Mouse (Mus musculus): Measurements from ENCODE around the gene Zmpste24. TPM values are rescaled to one million over a fixed set of nuclear protein-coding genes. Genes with fewer than 3 reads are reported as not detected.

Gene Zmpste24
- total RNA-seq (2014; fragmentation: Nextera tagmentation) (71.8 and 83.9 TPM in 2 replicates), total RNA-seq (2017) (50.5 and 58.2 TPM in 2 replicates), polyA plus RNA-seq (2012) (3.4 and 4.4 TPM in 2 replicates)

GRCm38 (mm10) chr4:121097650-121098378 lies at the start of gene Zmpste24:
TSS of gene Zmpste24 (minus strand) at chr4:121098241.
- peak; percentile 59 for DNase-seq (ENCODE audit: low spot score)
- H3K27me3 ChIP-seq (ENCODE audit: insufficient read depth, low read length) = no peaks in the 10 kb centered on the region
- H3K4me3 ChIP-seq (ENCODE audit: low read depth, low read length) = peak within 1 kb of the TSS; percentile 79
- peaks cover 28% of the 10 kb centered on the region for H3K36me3 ChIP-seq (replicated peaks)
- peaks cover 16% of the 10 kb centered on the region for H3K4me1 ChIP-seq (ENCODE audit: insufficient read depth, low read depth, low read length)
- H3K9me3 ChIP-seq (replicated peaks) = no peaks in the 10 kb centered on the region
- TF ChIP-seq POLR2AphosphoS5 (IDR thresholded peaks at IDR 0.05; ENCODE audit: insufficient replicate concordance, low read depth, low read length) = no peak
- TF ChIP-seq TAL1 (conservative IDR thresholded peaks at IDR 0.05; ENCODE audit: low read depth, low read length) = no peak
- no peak for TF ChIP-seq GATA1 (IDR thresholded peaks at IDR 0.05; ENCODE audit: borderline replicate concordance, low read length)
- no peak for TF ChIP-seq GATA2 (IDR thresholded peaks at IDR 0.05; ENCODE audit: borderline replicate concordance, low read depth, low read length)
- peak; percentile 84 for ATAC-seq (ENCODE audit: extremely low read depth, insufficient number of reproducible peaks, low FRiP score, poor library complexity, severe bottlenecking)

- TF ChIP-seq CTCF (IDR thresholded peaks at IDR 0.05; ENCODE audit: low read depth, low read length) (no peak), POLR2AphosphoS5 (IDR thresholded peaks at IDR 0.05; ENCODE audit: insufficient replicate concordance, low read depth, low read length) (no peak), TAL1 (conservative IDR thresholded peaks at IDR 0.05; ENCODE audit: low read depth, low read length) (no peak), GATA1 (IDR thresholded peaks at IDR 0.05; ENCODE audit: borderline replicate concordance, low read length) (no peak), GATA2 (IDR thresholded peaks at IDR 0.05; ENCODE audit: borderline replicate concordance, low read depth, low read length) (no peak)
- ATAC-seq (ENCODE audit: extremely low read depth, insufficient number of reproducible peaks, low FRiP score, poor library complexity, severe bottlenecking) = no peak
- no peaks in the 10 kb centered on the region for H3K4me1 ChIP-seq (ENCODE audit: insufficient read depth, low read depth, low read length)
- DNase-seq (ENCODE audit: low spot score) = no peak
- H3K36me3 ChIP-seq (replicated peaks) = no peaks in the 10 kb centered on the region
- H3K4me3 ChIP-seq (ENCODE audit: low read depth, low read length) = no peak within 1 kb of the TSS
- no peaks in the 10 kb centered on the region for H3K9me3 ChIP-seq (replicated peaks)
- peaks cover 5% of the 10 kb centered on the region; the same call in 1 of the 2 replicates for H3K27me3 ChIP-seq (ENCODE audit: insufficient read depth, low read length)
Observed at GRCm38 (mm10) chr4:121109126-121109525, 11.1 kb upstream of the Zmpste24 start, which contains the start of gene Tmco2. TSS of gene Tmco2 (minus strand) at chr4:121109226.

GRCm38 (mm10) chr4:121103304-121103703 lies 5.3 kb upstream of the Zmpste24 start:
- H3K4me1 ChIP-seq (ENCODE audit: insufficient read depth, low read depth, low read length) = peaks cover 4% of the 10 kb centered on the region
- H3K9me3 ChIP-seq (replicated peaks) = no peaks in the 10 kb centered on the region
- H3K27me3 ChIP-seq (ENCODE audit: insufficient read depth, low read length) = peaks cover 5% of the 10 kb centered on the region; the same call in 1 of the 2 replicates
- H3K36me3 ChIP-seq (replicated peaks) = no peaks in the 10 kb centered on the region
- ATAC-seq (ENCODE audit: extremely low read depth, insufficient number of reproducible peaks, low FRiP score, poor library complexity, severe bottlenecking) (no peak), DNase-seq (ENCODE audit: low spot score) (no peak)
- TF ChIP-seq CTCF (IDR thresholded peaks at IDR 0.05; ENCODE audit: low read depth, low read length) (no peak), GATA1 (IDR thresholded peaks at IDR 0.05; ENCODE audit: borderline replicate concordance, low read length) (no peak), TAL1 (conservative IDR thresholded peaks at IDR 0.05; ENCODE audit: low read depth, low read length) (no peak), GATA2 (IDR thresholded peaks at IDR 0.05; ENCODE audit: borderline replicate concordance, low read depth, low read length) (no peak), POLR2AphosphoS5 (IDR thresholded peaks at IDR 0.05; ENCODE audit: insufficient replicate concordance, low read depth, low read length) (no peak)
- H3K4me3 ChIP-seq (ENCODE audit: low read depth, low read length) = no peak overlapping the region

GRCm38 (mm10) chr4:121090211-121090610 lies 7.8 kb downstream of the Zmpste24 start:
- no peak for ATAC-seq (ENCODE audit: extremely low read depth, insufficient number of reproducible peaks, low FRiP score, poor library complexity, severe bottlenecking)

GRCm38 (mm10) chr4:121088696-121089095 lies 9.3 kb downstream of the Zmpste24 start:
- H3K36me3 ChIP-seq (replicated peaks) = peaks cover 88% of the 10 kb centered on the region
- ATAC-seq (ENCODE audit: extremely low read depth, insufficient number of reproducible peaks, low FRiP score, poor library complexity, severe bottlenecking) (no peak), DNase-seq (ENCODE audit: low spot score) (no peak)

More at GRCm38 (mm10) chr4:121090211-121090610, 7.8 kb downstream of the Zmpste24 start:
- Histone ChIP-seq H3K9me3 (replicated peaks) (no peaks in the 10 kb centered on the region), H3K27me3 (ENCODE audit: insufficient read depth, low read length) (no peaks in the 10 kb centered on the region), H3K4me1 (ENCODE audit: insufficient read depth, low read depth, low read length) (no peaks in the 10 kb centered on the region; the same call in 1 of the 2 replicates), H3K36me3 (replicated peaks) (peaks cover 86% of the 10 kb centered on the region), H3K4me3 (ENCODE audit: low read depth, low read length) (no peak overlapping the region)
- no peak for DNase-seq (ENCODE audit: low spot score)
- TF ChIP-seq TAL1 (conservative IDR thresholded peaks at IDR 0.05; ENCODE audit: low read depth, low read length) = no peak
- no peak for TF ChIP-seq POLR2AphosphoS5 (IDR thresholded peaks at IDR 0.05; ENCODE audit: insufficient replicate concordance, low read depth, low read length)
- no peak for TF ChIP-seq GATA2 (IDR thresholded peaks at IDR 0.05; ENCODE audit: borderline replicate concordance, low read depth, low read length)
- no peak for TF ChIP-seq CTCF (IDR thresholded peaks at IDR 0.05; ENCODE audit: low read depth, low read length)

GRCm38 (mm10) chr4:121084506-121084905 lies 13.5 kb downstream of the Zmpste24 start:
- H3K9me3 ChIP-seq (replicated peaks) = no peaks in the 10 kb centered on the region
- no peaks in the 10 kb centered on the region for H3K27me3 ChIP-seq (ENCODE audit: insufficient read depth, low read length)
- H3K4me1 ChIP-seq (ENCODE audit: insufficient read depth, low read depth, low read length) = no peaks in the 10 kb centered on the region
- no peak for TF ChIP-seq CTCF (IDR thresholded peaks at IDR 0.05; ENCODE audit: low read depth, low read length)
- H3K4me3 ChIP-seq (ENCODE audit: low read depth, low read length) = no peak overlapping the region
- DNase-seq (ENCODE audit: low spot score) (no peak), ATAC-seq (ENCODE audit: extremely low read depth, insufficient number of reproducible peaks, low FRiP score, poor library complexity, severe bottlenecking) (no peak)
- H3K36me3 ChIP-seq (replicated peaks) = peaks cover 88% of the 10 kb centered on the region

More at GRCm38 (mm10) chr4:121088696-121089095, 9.3 kb downstream of the Zmpste24 start:
- no peak for TF ChIP-seq POLR2AphosphoS5 (IDR thresholded peaks at IDR 0.05; ENCODE audit: insufficient replicate concordance, low read depth, low read length)
- no peak for TF ChIP-seq GATA1 (IDR thresholded peaks at IDR 0.05; ENCODE audit: borderline replicate concordance, low read length)
- no peak for TF ChIP-seq CTCF (IDR thresholded peaks at IDR 0.05; ENCODE audit: low read depth, low read length)
- no peak for TF ChIP-seq GATA2 (IDR thresholded peaks at IDR 0.05; ENCODE audit: borderline replicate concordance, low read depth, low read length)
- H3K27me3 ChIP-seq (ENCODE audit: insufficient read depth, low read length) = no peaks in the 10 kb centered on the region
- H3K4me1 ChIP-seq (ENCODE audit: insufficient read depth, low read depth, low read length) = no peaks in the 10 kb centered on the region
- no peak overlapping the region for H3K4me3 ChIP-seq (ENCODE audit: low read depth, low read length)
- no peaks in the 10 kb centered on the region for H3K9me3 ChIP-seq (replicated peaks)
